Mouse (Mus musculus) left cerebral cortex, adult 8-10 months (tissue): ENCODE results near the gene Gad2. TPM values are rescaled to one million over a fixed set of nuclear protein-coding genes. Genes with fewer than 3 reads are reported as not detected.

Experiments used
- DNase-seq, 2 experiments: peaks; one replicate each; pipeline ENCODE4 v3.0.0; 2022; ENCODE audit warnings: low spot score in 2 of 2
- total RNA-seq, 4 experiments: library from RNA; stranded (reverse); gene quantifications; 2 replicates each; pipeline ENCODE4 v1.2.4; 2022

Gad2 gene
- total RNA-seq, 4 experiments from 2014 or later: 132 to 159 (median 145) TPM

DNA sequence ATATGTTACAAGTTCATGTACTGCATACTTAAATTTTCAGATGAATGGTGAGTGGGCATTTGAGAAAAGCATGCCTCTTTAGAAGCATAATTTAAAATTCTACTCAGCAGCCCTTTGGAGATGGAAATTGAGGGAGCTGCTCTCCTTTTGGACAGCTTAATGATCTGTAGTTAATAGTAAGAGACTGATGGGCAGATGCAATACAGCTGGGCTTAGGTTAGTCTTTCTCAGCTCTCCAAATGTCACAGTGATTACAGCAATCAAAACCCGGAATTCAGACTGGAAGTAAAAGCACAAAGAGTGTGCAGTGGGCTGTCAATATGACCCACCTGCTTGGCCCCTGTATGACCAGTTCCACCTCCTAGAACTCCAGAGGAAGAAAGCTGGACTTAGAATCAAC, 24.1 kb downstream of the Gad2 start:
- no peak for DNase-seq

GRCm38 (mm10) chr2:22648394-22648793, 26.4 kb downstream of the Gad2 start:
- DNase-seq: no peak

DNA sequence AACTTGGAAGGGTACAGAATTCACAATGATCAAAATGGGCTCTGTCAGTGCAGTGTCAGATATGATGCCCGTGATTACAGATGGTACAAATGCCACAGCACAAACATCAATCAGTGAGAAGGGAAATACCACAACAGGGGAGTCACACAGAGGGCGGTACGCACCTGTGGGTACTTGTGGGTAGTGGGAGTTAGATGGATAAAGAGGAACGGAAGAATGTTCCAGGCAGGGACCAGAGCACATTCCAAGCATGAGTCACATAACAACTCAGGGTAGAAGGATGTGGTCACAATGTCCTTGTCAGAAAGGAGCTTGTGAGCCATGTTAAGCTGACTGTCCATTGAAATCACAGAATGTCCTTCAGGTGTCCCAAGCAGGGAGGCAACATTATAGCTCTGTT, 29.8 kb downstream of the Gad2 start:
- DNase-seq: no peak

- DNase-seq: no peak
Observed at GRCm38 (mm10) chr2:22663731-22664130, 41.7 kb downstream of the Gad2 start.

DNA sequence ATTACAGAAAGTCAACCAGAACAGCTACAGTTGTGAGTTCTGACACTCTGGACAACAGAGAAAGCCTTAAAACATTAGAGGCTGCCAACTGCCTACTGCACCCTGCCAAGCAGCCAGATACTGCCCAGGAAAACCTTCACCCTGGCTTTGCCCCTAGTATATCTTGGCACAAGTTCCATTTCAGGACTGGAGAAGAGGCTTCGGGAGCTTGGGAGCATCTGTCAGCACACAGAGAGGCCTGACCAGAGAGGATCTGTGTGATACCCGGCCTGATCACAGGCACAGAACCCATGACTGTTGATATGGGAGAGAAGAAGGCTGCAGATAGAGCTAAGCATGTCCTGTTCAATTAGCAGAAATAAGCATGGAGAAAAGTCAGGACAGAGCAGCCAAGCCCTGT, 48.4 kb downstream of the Gad2 start:
- DNase-seq: no peak

GRCm38 (mm10) chr2:22671348-22671747, 49.3 kb downstream of the Gad2 start:
- DNase-seq: no peak

GRCm38 (mm10) chr2:22677066-22677465, 55.1 kb downstream of the Gad2 start:
- no peak for DNase-seq

- no peak for DNase-seq
Observed at GRCm38 (mm10) chr2:22679944-22680343, 57.9 kb downstream of the Gad2 start.

DNA sequence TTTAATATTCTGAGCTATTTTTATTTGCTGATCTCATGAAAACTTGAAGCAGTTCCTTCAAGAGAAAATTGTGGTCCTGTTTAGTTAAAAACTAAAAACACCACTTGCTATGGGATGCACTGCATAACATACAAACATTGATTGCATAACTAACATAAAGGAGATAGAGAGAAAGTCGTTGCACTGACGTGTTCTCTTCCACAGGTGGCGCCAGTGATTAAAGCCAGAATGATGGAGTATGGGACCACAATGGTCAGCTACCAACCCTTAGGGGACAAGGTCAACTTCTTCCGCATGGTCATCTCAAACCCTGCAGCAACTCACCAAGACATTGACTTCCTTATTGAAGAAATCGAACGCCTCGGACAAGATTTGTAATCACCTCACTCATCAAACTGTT, 68.0 kb downstream of the Gad2 start:
- no peak for DNase-seq

GRCm38 (mm10) chr2:22704780-22705727, 83.0 kb downstream of the Gad2 start:
- DNase-seq: peak in 1 of 2 experiments; percentile 12

- no peak for DNase-seq
Observed at GRCm38 (mm10) chr2:22706233-22706632, 84.2 kb downstream of the Gad2 start.

- DNase-seq: peak in 1 of 2 experiments; percentile 58
Observed at GRCm38 (mm10) chr2:22721522-22722470, 99.8 kb downstream of the Gad2 start.

DNA sequence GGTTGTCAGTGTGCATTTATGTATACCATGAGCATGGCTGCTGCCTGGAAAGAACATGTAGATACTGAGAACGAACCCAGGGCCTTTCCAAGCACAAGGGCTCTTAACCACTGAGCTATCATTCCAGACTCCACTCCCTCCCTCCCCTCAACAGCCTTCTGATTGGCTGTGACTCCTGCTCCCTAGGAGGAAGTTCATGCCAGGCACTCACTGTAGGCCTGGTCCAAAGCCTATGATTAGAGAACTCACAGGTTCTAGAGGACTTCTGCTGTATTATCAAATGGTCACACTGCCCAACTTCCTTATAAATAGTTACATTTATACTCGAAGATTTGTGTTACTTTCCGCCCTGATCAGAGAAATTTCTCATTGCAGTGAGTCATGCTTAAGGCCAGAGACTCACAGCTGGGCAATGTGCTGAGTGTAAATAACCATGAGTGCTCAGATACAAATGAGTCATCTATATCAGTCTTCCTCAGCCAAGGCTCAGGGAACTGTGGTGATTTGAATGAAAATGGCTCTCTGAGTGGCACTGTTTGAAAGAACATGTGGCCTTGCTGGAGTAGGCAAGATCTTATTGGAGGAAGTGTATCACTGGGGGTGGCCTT, 102.0 kb downstream of the Gad2 start:
- DNase-seq: peak in 1 of 2 experiments; percentile 14

GRCm38 (mm10) chr2:22727113-22727512, 105.1 kb downstream of the Gad2 start:
- no peak for DNase-seq

DNA sequence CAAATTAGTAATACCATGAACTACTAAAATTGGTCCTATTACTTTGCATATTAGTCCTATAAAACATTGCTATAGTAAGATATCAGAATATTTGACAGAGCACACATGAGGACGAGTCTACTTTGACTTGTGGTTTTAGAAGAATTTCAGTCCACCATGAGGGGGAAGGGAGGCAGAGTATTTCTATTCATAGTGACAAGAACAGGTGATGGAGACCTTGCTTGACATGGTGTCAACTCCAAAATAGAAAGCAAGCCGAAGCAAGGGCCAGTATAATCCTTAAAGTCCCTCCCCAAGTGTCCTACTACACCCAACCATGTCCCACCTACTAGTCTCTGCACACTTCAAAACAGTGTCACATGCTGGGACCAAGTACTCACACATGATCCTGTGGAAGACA, 114.1 kb downstream of the Gad2 start:
- DNase-seq: no peak

DNA sequence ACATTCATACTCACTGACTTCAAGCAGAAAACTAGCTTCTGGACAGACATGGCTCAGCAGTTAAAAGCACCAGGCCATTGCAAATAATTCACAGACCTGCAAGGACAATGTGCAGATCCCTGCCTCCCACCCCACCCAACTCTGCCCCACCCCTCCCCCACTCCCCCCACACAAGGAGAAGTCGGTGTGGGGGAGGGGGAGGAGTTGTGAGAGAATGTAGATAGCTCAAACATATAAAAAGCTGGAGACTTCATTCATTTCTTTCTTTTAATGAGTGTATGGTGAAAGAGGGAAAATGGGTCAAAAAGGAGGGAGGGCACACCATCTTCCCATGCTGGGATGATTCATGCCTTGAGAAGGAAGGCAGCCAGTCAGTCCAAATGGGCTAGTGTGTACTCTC, 117.4 kb downstream of the Gad2 start:
- DNase-seq: no peak

DNA sequence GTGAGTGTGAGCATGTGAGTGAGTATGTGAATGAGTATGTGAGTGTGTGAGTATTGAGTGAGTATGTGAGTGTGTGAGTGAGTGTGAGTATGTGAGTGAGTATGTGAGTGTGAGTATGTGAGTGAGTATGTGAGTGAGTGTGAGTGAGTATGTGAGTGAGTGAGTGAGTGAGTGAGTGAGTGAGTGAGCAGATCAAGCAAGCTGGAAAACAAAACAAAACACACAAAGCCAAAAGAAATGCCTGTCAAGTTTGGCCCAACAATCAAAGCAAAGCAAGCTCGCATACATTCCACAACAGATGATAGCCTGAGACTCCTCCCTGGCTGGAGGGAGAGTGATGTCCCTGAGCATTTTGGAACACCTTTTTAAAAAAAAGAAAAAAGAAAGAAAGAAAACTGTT, 118.4 kb downstream of the Gad2 start:
- no peak for DNase-seq

DNA sequence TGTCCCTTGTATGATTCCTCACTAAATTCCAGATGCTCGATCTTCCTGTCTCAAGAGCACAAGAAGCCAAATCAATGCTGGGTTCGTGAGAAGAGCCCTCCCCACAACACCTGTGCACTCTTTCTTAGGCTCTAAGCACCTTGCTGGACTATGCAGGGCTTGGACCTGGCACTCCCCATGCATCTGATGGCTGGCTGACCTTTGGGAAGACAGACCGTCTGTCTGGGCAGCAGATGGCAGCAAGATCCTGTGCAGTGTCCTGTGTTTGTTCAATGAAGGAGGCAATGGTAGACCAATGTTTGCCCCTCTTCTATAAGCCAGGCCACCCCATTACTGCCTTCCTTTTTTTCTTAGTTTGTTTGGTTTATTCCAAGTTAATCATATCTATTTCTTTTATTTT, 119.2 kb downstream of the Gad2 start:
- DNase-seq: no peak
